Mouse (Mus musculus) heart, embryonic 14.5 days (tissue): ENCODE results near the gene Aprt. TPM values are rescaled to one million over a fixed set of nuclear protein-coding genes. Genes with fewer than 3 reads are reported as not detected.

Experiments used
- ATAC-seq: fragments of 200-750 bp; cut with Nextera tagmentation; 2 replicates; pipeline ENCODE4 v1.8.0; 2017; ENCODE audit warnings: low read depth, moderate TSS enrichment; ENCODE audit not compliant: insufficient number of reproducible peaks, insufficient read depth, low FRiP score
- H3K27ac ChIP-seq, 2 experiments: fragments of 200-500 bp in 1 of 2; fragments of 300-500 bp in 1 of 2; sonication (generic) in 1 of 2; replicated peaks in 1 of 2; 2 replicates each; pipeline ENCODE4 v1.5.1; 2012 to 2014; ENCODE audit warnings: low read depth in 2 of 2, low read length in 2 of 2, control low read depth in 1 of 2, mild to moderate bottlenecking in 1 of 2, mixed read lengths in 1 of 2; ENCODE audit not compliant: control insufficient read depth in 1 of 2, insufficient read depth in 1 of 2
- H3K27me3 ChIP-seq: fragments of 300-500 bp; sonication (generic); 2 replicates; pipeline ENCODE4 v1.6.1; 2014; ENCODE audit warnings: mild to moderate bottlenecking, low read length, control low read depth; ENCODE audit not compliant: control insufficient read depth, insufficient read depth
- H3K36me3 ChIP-seq: fragments of 300-500 bp; sonication (generic); 2 replicates; pipeline ENCODE4 v1.6.1; 2014; ENCODE audit warnings: mild to moderate bottlenecking, control low read depth, low read length, mixed read lengths; ENCODE audit not compliant: control insufficient read depth, insufficient read depth
- H3K4me1 ChIP-seq, 2 experiments: fragments of 200-500 bp in 1 of 2; fragments of 300-500 bp in 1 of 2; sonication (generic) in 1 of 2; 2 replicates each; pipeline ENCODE4 v1.6.1; 2012 to 2014; ENCODE audit warnings: low read length in 2 of 2, control low read depth in 1 of 2, mixed read lengths in 1 of 2; ENCODE audit not compliant: control insufficient read depth in 2 of 2, insufficient read depth in 2 of 2
- H3K4me2 ChIP-seq: fragments of 300-500 bp; sonication (generic); 2 replicates; pipeline ENCODE4 v1.6.1; 2014; ENCODE audit warnings: mild to moderate bottlenecking, low read length
- H3K4me3 ChIP-seq, 2 experiments: fragments of 200-500 bp in 1 of 2; fragments of 300-500 bp in 1 of 2; sonication (generic) in 1 of 2; 2 replicates each; pipeline ENCODE4 v1.5.1; 2012 to 2014; ENCODE audit warnings: low read length in 2 of 2, mild to moderate bottlenecking in 2 of 2, control low read depth in 1 of 2, low read depth in 1 of 2, moderate library complexity in 1 of 2; ENCODE audit not compliant: control insufficient read depth in 1 of 2, insufficient read depth in 1 of 2
- H3K9ac ChIP-seq: fragments of 300-500 bp; sonication (generic); 2 replicates; pipeline ENCODE4 v1.6.1; 2014; ENCODE audit warnings: mild to moderate bottlenecking, low read length
- H3K9me3 ChIP-seq: fragments of 300-500 bp; sonication (generic); 2 replicates; pipeline ENCODE4 v1.6.1; 2016; ENCODE audit warnings: low read length, control low read depth; ENCODE audit not compliant: control insufficient read depth
- WGBS: fragments of 180-500 bp; shearing (Covaris S2); extraction: QIAGEN DNeasy Blood & Tissue Kit; methylation state at CpG from one replicate; pipeline ENCODE4 v1.1.7; 2014; 5-methylcytosine and 5-hydroxymethylcytosine counted together
- microRNA-seq: library from miRNA; unstranded; fragments of <30 nt; microRNA quantifications from one replicate; pipeline ENCODE4, GENCODE M21; 2016
- polyA plus RNA-seq: library from polyadenylated mRNA; unstranded; fragments of >200 nt; fragmentation: Nextera tagmentation; extraction: Ambion mirVana; gene quantifications from 2 replicates; pipeline ENCODE4 v1.2.1, GENCODE M21; 2014

Gene Aprt
- polyA plus RNA-seq, 1 experiment from 2014 or later = 240 TPM

DNA sequence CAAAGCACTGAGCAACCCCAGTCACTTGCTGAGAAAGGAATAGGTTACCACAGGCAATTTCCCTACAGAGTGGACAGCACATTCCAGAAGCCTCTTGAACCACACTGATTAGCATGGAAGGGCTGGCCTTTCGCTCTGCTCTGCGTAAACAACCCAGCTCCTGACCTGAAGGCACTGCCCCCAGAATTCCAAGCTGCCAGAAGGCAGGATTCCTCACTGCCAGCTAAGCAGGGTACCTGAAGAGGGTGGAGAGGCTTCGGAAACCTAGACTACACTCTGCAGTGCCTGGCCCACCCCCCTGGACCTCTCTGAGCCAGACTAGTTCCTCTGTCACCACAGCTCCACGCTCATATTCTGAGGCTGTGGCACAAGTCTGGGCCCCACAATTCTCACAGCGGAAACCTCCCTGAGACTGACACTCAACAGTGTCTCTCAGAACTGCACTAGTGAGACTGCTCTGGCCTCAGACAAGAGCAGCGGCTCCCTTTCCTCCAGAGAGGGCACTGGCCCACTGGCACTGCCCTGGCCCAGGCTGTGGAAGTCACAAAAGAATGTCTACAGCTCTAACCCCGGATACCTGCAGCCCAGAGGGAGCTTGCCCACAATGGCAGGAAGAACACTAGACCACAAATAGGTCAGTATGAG lies 50.1 kb downstream of the Aprt start:
- Histone ChIP-seq H3K4me1 (peaks cover 53 to 63% of the 10 kb centered on the region in 2 experiments), H3K4me3 (no peak overlapping the region), H3K27ac (peak overlapping the region; percentile 88 to 90), H3K4me2 (peak overlapping the region; percentile 11; the same call in 1 of the 2 replicates), H3K9ac (peak overlapping the region; percentile 42), H3K27me3 (no peaks in the 10 kb centered on the region), H3K9me3 (no peaks in the 10 kb centered on the region), H3K36me3 (no peaks in the 10 kb centered on the region)
- WGBS = 19% methylated on average over 7 of the region's 7 CpGs
- ATAC-seq = peak; percentile 32; the same call in 1 of the 2 replicates

DNA sequence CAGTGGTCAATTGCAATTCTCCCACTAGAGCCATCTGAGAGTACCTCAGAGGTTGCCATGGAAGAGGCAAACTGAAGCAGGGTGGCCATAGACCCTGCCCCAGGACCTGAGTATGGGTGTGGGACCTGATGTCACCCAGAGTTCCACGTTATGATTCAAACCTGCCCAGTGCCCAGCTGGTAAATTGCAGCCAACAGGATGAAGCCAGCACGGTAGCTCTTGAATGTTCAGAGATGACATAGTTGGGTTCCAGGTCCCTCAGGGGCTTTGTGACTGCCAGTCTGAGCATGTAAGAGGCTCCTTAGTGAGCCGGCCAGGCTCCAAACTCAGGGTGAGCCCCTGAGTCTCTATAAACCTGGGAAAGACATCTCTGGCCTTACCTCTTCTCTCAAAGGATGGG lies 50.6 kb downstream of the Aprt start:
- Histone ChIP-seq H3K27ac (peak overlapping the region; percentile 88 to 90), H3K27me3 (no peaks in the 10 kb centered on the region), H3K4me3 (no peak overlapping the region), H3K4me2 (peak overlapping the region; percentile 11; the same call in 1 of the 2 replicates), H3K9ac (peak overlapping the region; percentile 42; the same call in 1 of the 2 replicates), H3K36me3 (no peaks in the 10 kb centered on the region), H3K4me1 (peaks cover 52 to 58% of the 10 kb centered on the region in 2 experiments), H3K9me3 (no peaks in the 10 kb centered on the region)
- ATAC-seq = no peak
- WGBS = 29% methylated on average over 3 of the region's 3 CpGs

DNA sequence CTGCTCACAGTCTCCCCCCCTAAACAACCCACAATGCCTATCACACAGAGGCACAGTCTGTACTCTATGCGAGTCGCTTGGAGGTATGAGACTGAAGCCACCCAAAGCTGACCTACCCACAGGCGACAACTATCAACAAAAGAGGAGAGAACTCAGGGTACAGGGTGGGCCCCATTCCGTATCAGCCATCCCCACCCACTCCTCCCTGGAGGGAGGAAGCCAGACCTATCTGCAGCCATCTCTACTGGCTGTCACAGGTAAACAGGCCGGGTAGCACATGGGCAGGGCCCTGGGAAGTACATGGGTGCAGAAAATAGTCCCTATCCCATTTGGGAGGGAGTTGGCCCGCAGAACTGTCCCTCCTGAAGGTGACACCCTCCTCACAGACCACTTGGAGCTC lies 51.7 kb downstream of the Aprt start:
- H3K4me1 ChIP-seq = peaks cover 50 to 62% of the 10 kb centered on the region in 2 experiments
- 59% methylated on average over 6 of the region's 6 CpGs for WGBS
- H3K36me3 ChIP-seq = no peaks in the 10 kb centered on the region
- H3K27ac ChIP-seq = peak overlapping the region in 1 of 2 experiments; percentile 90; a peak in 2 of 4 replicates
- H3K9ac ChIP-seq = peak overlapping the region; percentile 41; the same call in 1 of the 2 replicates
- no peak for ATAC-seq
- H3K4me2 ChIP-seq = no peak overlapping the region
- no peak overlapping the region for H3K4me3 ChIP-seq
- no peaks in the 10 kb centered on the region for H3K9me3 ChIP-seq
- H3K27me3 ChIP-seq = no peaks in the 10 kb centered on the region

Small RNA genes lying within 50 kb of the gene (microRNA-seq; reads per million reads assigned to microRNA genes)
- not detected for gene Mir6396

Other genes starting within 250 kb of the Aprt start
- not detected in 2 replicates for gene Trhr2, start 216.2 kb downstream of the Aprt start, polyA plus RNA-seq
- 17.7 and 19.6 TPM in 2 replicates for gene Zc3h18, start 200.3 kb downstream of the Aprt start, polyA plus RNA-seq
- gene Il17c, start 154.9 kb downstream of the Aprt start, polyA plus RNA-seq = not detected in 2 replicates
- gene Cyba, start 144.0 kb downstream of the Aprt start, polyA plus RNA-seq = 194 and 196 TPM in 2 replicates
- gene Mvd, start 133.5 kb downstream of the Aprt start, polyA plus RNA-seq = 14.4 and 17.9 TPM in 2 replicates
- gene Snai3, start 116.2 kb downstream of the Aprt start, polyA plus RNA-seq = 2.6 TPM in 2 replicates
- 39.8 and 40.8 TPM in 2 replicates for gene Rnf166, start 100.8 kb downstream of the Aprt start, polyA plus RNA-seq
- gene Ctu2, start 100.8 kb downstream of the Aprt start, polyA plus RNA-seq = 24.9 and 33.0 TPM in 2 replicates
- gene Piezo1, start 25.6 kb downstream of the Aprt start, polyA plus RNA-seq = 14.9 and 16.3 TPM in 2 replicates
- 23.2 and 27.6 TPM in 2 replicates for gene Cdt1, start 8.9 kb downstream of the Aprt start, polyA plus RNA-seq
- gene Galns, start 34.6 kb upstream of the Aprt start, polyA plus RNA-seq = 10.3 and 11.2 TPM in 2 replicates
- 78.2 and 84.8 TPM in 2 replicates for gene Trappc2l, start 34.7 kb upstream of the Aprt start, polyA plus RNA-seq
- gene Pabpn1l, start 45.8 kb upstream of the Aprt start, polyA plus RNA-seq = not detected in 2 replicates
- 4.2 and 6.2 TPM in 2 replicates for gene Cbfa2t3, start 122.2 kb upstream of the Aprt start, polyA plus RNA-seq
- 15.1 and 15.4 TPM in 2 replicates for gene Acsf3, start 198.6 kb upstream of the Aprt start, polyA plus RNA-seq